Mouse (Mus musculus) spleen, adult 2 months (tissue): ENCODE measurements around the gene Pde8a.

Source experiments
- CTCF ChIP-seq: fragments of 200-500 bp; IDR thresholded peaks from 2 replicates; pipeline ENCODE4 v1.5.1; 2011; ENCODE audit warnings: mild to moderate bottlenecking, inconsistent platforms; ENCODE audit not compliant: insufficient read depth, insufficient read length, insufficient replicate concordance; ENCODE audit errors: extremely low read depth
- POLR2A ChIP-seq: fragments of 200-500 bp; IDR thresholded peaks from 2 replicates; pipeline ENCODE4 v1.6.1; 2011; ENCODE audit warnings: low read depth, low read length, inconsistent platforms

- no peak for TF ChIP-seq CTCF
- no peak for TF ChIP-seq POLR2A
Measured at GRCm38 (mm10) chr7:81251521-81251920, 38.1 kb downstream of the Pde8a start.
